Mouse (Mus musculus) heart, embryonic 11.5 days (tissue): ENCODE measurements around the gene Ift81. TPM values are rescaled to one million over a fixed set of nuclear protein-coding genes. Genes with fewer than 3 reads are reported as not detected.

Experiments
- ATAC-seq: fragments of 200-750 bp; cut with Nextera tagmentation; replicated peaks from 2 replicates; pipeline ENCODE4 v1.8.0; 2017; ENCODE audit warnings: moderate library complexity; ENCODE audit not compliant: insufficient number of reproducible peaks, low FRiP score, low TSS enrichment
- H3K27ac ChIP-seq: fragments of 300-500 bp; sonication (generic); 2 replicates; pipeline ENCODE4 v1.5.1; 2014; ENCODE audit warnings: mild to moderate bottlenecking, low read depth, low read length
- H3K27me3 ChIP-seq: fragments of 300-500 bp; sonication (generic); 2 replicates; pipeline ENCODE4 v1.6.1; 2014; ENCODE audit warnings: mild to moderate bottlenecking, low read length, mixed read lengths; ENCODE audit not compliant: control insufficient read depth, insufficient read depth
- H3K36me3 ChIP-seq: fragments of 300-500 bp; sonication (generic); 2 replicates; pipeline ENCODE4 v1.6.1; 2014; ENCODE audit warnings: mild to moderate bottlenecking, low read length, moderate library complexity, mixed read lengths; ENCODE audit not compliant: control insufficient read depth, insufficient read depth
- H3K4me1 ChIP-seq: fragments of 300-500 bp; sonication (generic); 2 replicates; pipeline ENCODE4 v1.6.1; 2014; ENCODE audit warnings: low read length; ENCODE audit not compliant: control insufficient read depth, insufficient read depth
- H3K4me2 ChIP-seq: fragments of 300-500 bp; sonication (generic); 2 replicates; pipeline ENCODE4 v1.6.1; 2014; ENCODE audit warnings: mild to moderate bottlenecking, moderate library complexity
- H3K4me3 ChIP-seq: fragments of 300-500 bp; sonication (generic); 2 replicates; pipeline ENCODE4 v1.5.1; 2014; ENCODE audit warnings: low read depth, low read length
- H3K9ac ChIP-seq: fragments of 300-500 bp; sonication (generic); 2 replicates; pipeline ENCODE4 v1.6.1; 2014; ENCODE audit warnings: mild to moderate bottlenecking, low read depth, low read length, moderate library complexity
- H3K9me3 ChIP-seq: fragments of 300-500 bp; sonication (generic); replicated peaks from 2 replicates; pipeline ENCODE4 v1.6.1; 2016; ENCODE audit warnings: low read length; ENCODE audit not compliant: control insufficient read depth
- WGBS: fragments of 180-500 bp; shearing (Covaris S2); extraction: QIAGEN DNeasy Blood & Tissue Kit; methylation state at CpG from one replicate; pipeline ENCODE4 v1.1.7; 2014; ENCODE audit not compliant: insufficient replicate concordance; 5-methylcytosine and 5-hydroxymethylcytosine counted together
- polyA plus RNA-seq: library from polyadenylated mRNA; unstranded; fragments of >200 nt; fragmentation: Nextera tagmentation; extraction: Ambion mirVana; gene quantifications from 2 replicates; pipeline ENCODE4 v1.2.1, GENCODE M21; 2014

Gene Ift81
- polyA plus RNA-seq, 1 experiment from 2014 or later, result 23.9 TPM

GRCm38 (mm10) chr5:122521130-122521473 lies 93.2 kb downstream of the Ift81 start:
- no peaks in the 10 kb centered on the region for H3K36me3 ChIP-seq
- peak overlapping the region; percentile 70 for H3K27ac ChIP-seq
- 6% methylated on average over 3 of the region's 3 CpGs for WGBS
- no peaks in the 10 kb centered on the region for H3K9me3 ChIP-seq
- H3K9ac ChIP-seq, result no peak overlapping the region
- no peaks in the 10 kb centered on the region for H3K27me3 ChIP-seq
- no peak overlapping the region for H3K4me3 ChIP-seq
- peak; percentile 78 for ATAC-seq
- H3K4me2 ChIP-seq, result peak overlapping the region; percentile 42
- H3K4me1 ChIP-seq, result peaks cover 54% of the 10 kb centered on the region

DNA sequence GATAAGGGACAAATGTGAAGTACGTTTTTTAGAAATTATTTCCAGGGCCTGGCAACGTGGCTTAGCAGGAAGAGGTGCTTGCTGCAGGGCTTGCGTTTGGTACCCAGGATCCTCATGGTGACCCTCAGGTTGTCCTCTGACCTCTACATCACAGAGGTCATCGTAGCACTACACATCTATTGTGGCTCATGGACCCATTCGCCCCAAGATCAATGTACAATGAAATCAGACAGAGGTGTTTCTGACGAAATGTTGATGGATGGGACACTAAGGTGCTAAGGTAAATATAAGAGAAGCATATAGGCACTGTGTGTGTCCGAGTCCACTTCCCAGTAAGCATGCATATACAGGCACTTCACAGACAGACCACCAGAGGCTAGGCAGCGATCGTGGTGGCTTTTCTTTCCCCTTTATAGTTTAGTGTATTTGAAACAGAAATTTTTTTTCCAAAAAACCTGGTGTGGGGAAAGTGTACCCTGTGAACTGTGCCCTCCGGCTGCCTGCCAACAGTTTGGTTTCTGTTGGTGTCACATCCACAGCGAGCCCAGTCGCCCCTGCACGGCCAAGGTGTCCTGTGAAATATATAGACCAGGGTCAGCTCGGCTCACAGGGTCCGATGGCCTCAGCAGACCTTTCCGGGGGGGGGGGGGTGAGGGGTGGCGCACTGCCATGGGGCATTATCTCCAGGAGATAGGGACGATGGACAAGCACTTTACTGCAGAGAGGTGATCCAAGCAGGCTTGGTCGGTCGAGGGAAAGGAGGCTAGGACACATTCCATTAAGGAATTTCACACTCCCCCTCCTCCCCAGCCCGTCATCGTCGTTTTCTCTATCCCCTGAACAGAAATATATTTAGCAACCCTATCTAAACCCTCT lies 93.8 kb downstream of the Ift81 start:
- Histone ChIP-seq H3K4me3 (no peak overlapping the region), H3K4me1 (peaks cover 54% of the 10 kb centered on the region), H3K4me2 (peak overlapping the region; percentile 42), H3K36me3 (no peaks in the 10 kb centered on the region), H3K9me3 (no peaks in the 10 kb centered on the region), H3K9ac (0 out of 2 replicates have a peak overlapping the region, but pooled peaks have one; percentile 34), H3K27me3 (no peaks in the 10 kb centered on the region), H3K27ac (peak overlapping the region; percentile 70)
- 24% methylated on average over 21 of the region's 23 CpGs for WGBS
- ATAC-seq, result peak; percentile 65

GRCm38 (mm10) chr5:122519043-122519660 lies 95.2 kb downstream of the Ift81 start:
- H3K36me3 ChIP-seq, result no peaks in the 10 kb centered on the region
- no peaks in the 10 kb centered on the region for H3K27me3 ChIP-seq
- ATAC-seq, result no peak
- H3K4me3 ChIP-seq, result no peak overlapping the region
- H3K27ac ChIP-seq, result peak overlapping the region; percentile 70
- WGBS, result 37% methylated on average over 7 of the region's 7 CpGs
- H3K4me2 ChIP-seq, result no peak overlapping the region
- H3K4me1 ChIP-seq, result peaks cover 48% of the 10 kb centered on the region
- no peaks in the 10 kb centered on the region for H3K9me3 ChIP-seq
- H3K9ac ChIP-seq, result 0 out of 2 replicates have a peak overlapping the region, but pooled peaks have one; percentile 16

GRCm38 (mm10) chr5:122518247-122518646 lies 96.1 kb downstream of the Ift81 start:
- Histone ChIP-seq H3K9me3 (no peaks in the 10 kb centered on the region), H3K36me3 (no peaks in the 10 kb centered on the region), H3K27me3 (no peaks in the 10 kb centered on the region), H3K9ac (0 out of 2 replicates have a peak overlapping the region, but pooled peaks have one; percentile 30), H3K27ac (0 out of 2 replicates have a peak overlapping the region, but pooled peaks have one; percentile 16), H3K4me2 (no peak overlapping the region), H3K4me1 (peaks cover 53% of the 10 kb centered on the region), H3K4me3 (no peak overlapping the region)
- no peak for ATAC-seq
- 26% methylated on average over 8 of the region's 8 CpGs for WGBS

DNA sequence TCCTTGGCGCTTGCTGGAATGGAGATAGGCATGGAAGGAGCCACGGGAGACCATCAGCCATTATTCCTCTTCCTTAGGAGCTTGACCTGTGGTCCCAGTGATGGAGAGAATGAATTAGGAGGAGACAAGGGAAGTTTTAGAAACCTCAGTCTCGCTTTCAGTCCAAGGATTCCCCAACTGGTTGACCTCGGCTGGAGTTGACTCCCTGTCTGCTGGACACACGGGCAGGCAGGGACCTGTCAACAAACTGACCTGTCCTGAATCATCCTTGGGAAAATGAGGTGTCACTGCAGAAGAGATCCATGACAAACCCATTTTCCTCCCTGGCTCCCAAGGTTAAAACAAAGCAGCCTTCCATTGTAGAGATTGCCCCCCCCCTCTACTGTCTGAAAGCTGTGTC lies 97.4 kb downstream of the Ift81 start:
- Histone ChIP-seq H3K27ac (no peak overlapping the region), H3K9me3 (no peaks in the 10 kb centered on the region), H3K36me3 (no peaks in the 10 kb centered on the region), H3K27me3 (no peaks in the 10 kb centered on the region), H3K4me3 (no peak overlapping the region), H3K4me1 (peaks cover 53% of the 10 kb centered on the region), H3K4me2 (no peak overlapping the region), H3K9ac (no peak overlapping the region)
- 74% methylated on average over 5 of the region's 5 CpGs for WGBS
- no peak for ATAC-seq

DNA sequence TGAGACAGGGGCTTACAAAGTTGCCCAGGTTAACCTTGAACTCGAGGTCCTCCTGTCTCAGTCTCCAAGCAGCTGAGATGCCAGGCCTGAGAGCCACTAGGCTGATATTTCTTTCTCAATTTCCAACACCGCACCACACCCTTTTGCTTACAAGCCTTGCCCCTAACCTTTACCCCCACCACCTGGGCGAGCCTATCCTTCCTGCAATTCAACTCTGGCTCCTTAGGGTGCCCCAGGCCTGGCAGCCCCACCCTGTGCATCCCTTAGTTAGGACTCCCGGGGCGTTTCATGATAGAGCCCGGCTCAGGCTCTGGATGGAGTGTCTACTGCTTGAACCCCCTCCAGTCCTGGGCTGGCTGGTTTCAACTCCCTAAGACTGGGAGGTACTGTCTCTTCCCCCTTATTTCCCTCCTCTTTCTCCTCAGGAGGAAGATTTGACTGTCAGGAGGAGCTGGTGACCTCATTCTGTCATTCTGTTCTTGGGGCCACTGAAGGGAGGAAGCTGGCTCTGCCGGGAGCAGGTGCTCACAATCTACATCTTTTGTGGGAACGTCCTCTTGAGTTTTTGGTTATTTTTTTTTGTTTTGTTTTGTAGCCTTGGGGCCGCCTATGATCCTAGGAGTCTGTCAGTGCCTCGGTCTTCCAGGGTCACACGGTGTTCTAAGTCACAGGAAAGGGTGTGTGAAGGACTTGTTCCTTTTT lies 98.1 kb downstream of the Ift81 start:
- no peaks in the 10 kb centered on the region for H3K27me3 ChIP-seq
- H3K27ac ChIP-seq, result no peak overlapping the region
- H3K4me1 ChIP-seq, result peaks cover 57% of the 10 kb centered on the region
- H3K36me3 ChIP-seq, result no peaks in the 10 kb centered on the region
- no peak overlapping the region for H3K4me3 ChIP-seq
- H3K4me2 ChIP-seq, result no peak overlapping the region
- H3K9ac ChIP-seq, result no peak overlapping the region
- ATAC-seq, result no peak
- no peaks in the 10 kb centered on the region for H3K9me3 ChIP-seq
- WGBS, result 77% methylated on average over 11 of the region's 11 CpGs

- H3K4me3 ChIP-seq, result no peak overlapping the region
- H3K36me3 ChIP-seq, result no peaks in the 10 kb centered on the region
- H3K27me3 ChIP-seq, result no peaks in the 10 kb centered on the region
- H3K9ac ChIP-seq, result 0 out of 2 replicates have a peak overlapping the region, but pooled peaks have one; percentile 16
- no peak overlapping the region for H3K27ac ChIP-seq
- H3K4me1 ChIP-seq, result peaks cover 56% of the 10 kb centered on the region
- no peak for ATAC-seq
- peak overlapping the region; percentile 32 for H3K4me2 ChIP-seq
- no peaks in the 10 kb centered on the region for H3K9me3 ChIP-seq
- 42% methylated on average over 8 of the region's 8 CpGs for WGBS
Measured at GRCm38 (mm10) chr5:122514127-122514521, 100.2 kb downstream of the Ift81 start.

- Histone ChIP-seq H3K9ac (0 out of 2 replicates have a peak overlapping the region, but pooled peaks have one; percentile 16), H3K27ac (no peak overlapping the region), H3K4me3 (no peak overlapping the region), H3K9me3 (no peaks in the 10 kb centered on the region), H3K4me2 (peak overlapping the region; percentile 32), H3K36me3 (no peaks in the 10 kb centered on the region), H3K27me3 (no peaks in the 10 kb centered on the region), H3K4me1 (peaks cover 51% of the 10 kb centered on the region)
- ATAC-seq, result no peak
- WGBS, result 43% methylated on average over 23 of the region's 23 CpGs
Measured at GRCm38 (mm10) chr5:122513421-122514126, 100.7 kb downstream of the Ift81 start.
